Mouse (Mus musculus) lung, adult 2 months (tissue): ENCODE measurements around the gene Apba3.

ENCODE experiments used
- CTCF ChIP-seq: fragments of 200-500 bp; IDR thresholded peaks from 2 replicates; pipeline ENCODE4 v1.5.1; 2011; ENCODE audit warnings: mild to moderate bottlenecking, low read length, control low read depth; ENCODE audit not compliant: insufficient read depth
- POLR2A ChIP-seq: fragments of 200-500 bp; IDR thresholded peaks from 2 replicates; pipeline ENCODE4 v1.6.1; 2011; ENCODE audit warnings: low read depth, mild to moderate bottlenecking, control low read depth, low read length, borderline replicate concordance; ENCODE audit errors: extremely low read depth

- TF ChIP-seq CTCF (no peak), POLR2A (no peak)
These were observed 9.4 kb upstream of the Apba3 start for GRCm38 (mm10) chr10:81257158-81258039.
